9 mouse cellular contexts compared by ENCODE assay signal in genomic region chr3:152265351-152266035, GRCm38 (mm10). TPM values are rescaled to one million over a fixed set of nuclear protein-coding genes. Genes with fewer than 3 reads are reported as not detected.
A peak's percentile ranks its signal among the peaks of the same experiment; 100 is the strongest.
DNase-seq lines count a peak whose midpoint lies in the region; ATAC-seq and TF ChIP-seq lines count a peak whose summit lies in the region.
"Had no signal": no experiment of that assay in that cellular context is flagged by ENCODE, and none has a peak within 500 bp of the region (broad histone marks: within the 10 kb centered on the region; RNA-seq: fewer than 3 reads in every experiment).

No protein-coding gene starts in this region.

- H3K4me2 ChIP-seq in embryonic facial prominence, embryonic 14.5 days (ENCODE audit: low read depth, low read length) = peak overlapping the region; percentile 93
- H3K4me2 ChIP-seq in heart, embryonic 12.5 days = peak overlapping the region; percentile 77
- H3K4me2 ChIP-seq in kidney, embryonic 15.5 days = peak overlapping the region; percentile 98

- peak overlapping the region; percentile 71 for H3K27ac ChIP-seq in embryonic facial prominence, embryonic 14.5 days (replicated peaks; ENCODE audit: low read depth, low read length)
- peak overlapping the region; percentile 100 for H3K27ac ChIP-seq in heart, embryonic 12.5 days (ENCODE audit: poor library complexity, severe bottlenecking)
- H3K27ac ChIP-seq in kidney, embryonic 15.5 days = peak overlapping the region; percentile 15; the same call in 1 of the 2 replicates
- no peak overlapping the region for H3K27ac ChIP-seq in olfactory bulb, adult 2 months (ENCODE audit: insufficient read depth, low read depth, low read length)
- H3K27ac ChIP-seq: macrophage had no signal

- peak overlapping the region; percentile 59 for H3K4me3 ChIP-seq in embryonic facial prominence, embryonic 14.5 days (ENCODE audit: low read depth, low read length)
- peak overlapping the region; percentile 94 for H3K4me3 ChIP-seq in heart, embryonic 12.5 days
- peak overlapping the region; percentile 61 for H3K4me3 ChIP-seq in kidney, embryonic 15.5 days (replicated peaks)
- H3K4me3 ChIP-seq in lung, adult 2 months (replicated peaks; ENCODE audit: extremely low read depth, low read depth, low read length) = peak overlapping the region; percentile 55
- peak overlapping the region; percentile 51 for H3K4me3 ChIP-seq in olfactory bulb, adult 2 months (ENCODE audit: insufficient read depth, low read depth, low read length)

- peak; percentile 20 to 49 for DNase-seq in left cerebral cortex, adult 18-20 months (ENCODE audit: low spot score in 2 of 2)
- no peak for DNase-seq in left cerebral cortex, adult 11 months (ENCODE audit: low spot score)
- DNase-seq in embryonic facial prominence, embryonic 14.5 days (ENCODE audit: low spot score) = peak; percentile 84
- peak; percentile 71 for DNase-seq in lung, adult 2 months
- peak; percentile 59 for DNase-seq in yolk sac, embryonic 10.5 days (ENCODE audit: low spot score)

- H3K4me1 ChIP-seq in embryonic facial prominence, embryonic 14.5 days (ENCODE audit: control insufficient read depth, insufficient read depth, low read length) = peaks cover 3% of the 10 kb centered on the region; the same call in 1 of the 2 replicates
- H3K4me1 ChIP-seq in heart, embryonic 12.5 days (replicated peaks) = peaks cover 41% of the 10 kb centered on the region
- H3K4me1 ChIP-seq in kidney, embryonic 15.5 days = peaks cover 28% of the 10 kb centered on the region
- H3K4me1 ChIP-seq in lung, adult 2 months (ENCODE audit: control insufficient read depth, insufficient read depth, low read length) = peaks cover 3% of the 10 kb centered on the region; the same call in 1 of the 2 replicates
- peaks cover 14% of the 10 kb centered on the region for H3K4me1 ChIP-seq in olfactory bulb, adult 2 months (ENCODE audit: control insufficient read depth, insufficient read depth, low read length)

- ATAC-seq in embryonic facial prominence, embryonic 14.5 days (ENCODE audit: low read depth) = peak; percentile 93
- ATAC-seq in heart, embryonic 12.5 days (ENCODE audit: insufficient number of reproducible peaks, low FRiP score) = peak; percentile 85
- peak; percentile 88 for ATAC-seq in kidney, embryonic 15.5 days (replicated peaks; ENCODE audit: low FRiP score)

- peak overlapping the region; percentile 81 for H3K9ac ChIP-seq in embryonic facial prominence, embryonic 14.5 days (ENCODE audit: low read depth, low read length)
- peak overlapping the region; percentile 99 for H3K9ac ChIP-seq in heart, embryonic 12.5 days
- H3K9ac ChIP-seq in kidney, embryonic 15.5 days = peak overlapping the region; percentile 64

- peaks cover 20% of the 10 kb centered on the region for H3K27me3 ChIP-seq in embryonic facial prominence, embryonic 14.5 days (replicated peaks; ENCODE audit: control insufficient read depth, insufficient read depth, low read length)
- H3K27me3 ChIP-seq in heart, embryonic 12.5 days (replicated peaks) = no peaks in the 10 kb centered on the region
- peaks cover 58% of the 10 kb centered on the region for H3K27me3 ChIP-seq in kidney, embryonic 15.5 days

- whole genome bisulfite sequencing in embryonic facial prominence, embryonic 14.5 days = 1% methylated on average over 26 of the region's 63 CpGs
- under 1% methylated on average over 57 of the region's 63 CpGs for WGBS in heart, embryonic 12.5 days
- under 1% methylated on average over 63 of the region's 63 CpGs for WGBS in kidney, embryonic 15.5 days
- 4% methylated on average over 52 of the region's 63 CpGs for WGBS in lung, adult 2 months
- 1% methylated on average over 63 of the region's 63 CpGs for WGBS in olfactory bulb, adult 2 months

- no peak for TF ChIP-seq CTCF in lung, adult 2 months (IDR thresholded peaks at IDR 0.05; ENCODE audit: insufficient read depth, low read length)
- no peak for TF ChIP-seq CTCF in olfactory bulb, adult 2 months (IDR thresholded peaks at IDR 0.05; ENCODE audit: insufficient read depth, low read depth, low read length)

- TF ChIP-seq POLR2A in lung, adult 2 months (IDR thresholded peaks at IDR 0.05; ENCODE audit: borderline replicate concordance, extremely low read depth, low read depth, low read length) = no peak
- no peak for TF ChIP-seq POLR2A in olfactory bulb, adult 2 months (IDR thresholded peaks at IDR 0.05; ENCODE audit: insufficient read depth, low read depth, low read length)

- H3K36me3 ChIP-seq in embryonic facial prominence, embryonic 14.5 days (ENCODE audit: control insufficient read depth, insufficient read depth, low read length) = no peaks in the 10 kb centered on the region
- no peaks in the 10 kb centered on the region for H3K36me3 ChIP-seq in heart, embryonic 12.5 days
- H3K36me3 ChIP-seq in kidney, embryonic 15.5 days = no peaks in the 10 kb centered on the region

- H3K9me3 ChIP-seq in embryonic facial prominence, embryonic 14.5 days (ENCODE audit: control insufficient read depth, low read length) = no peaks in the 10 kb centered on the region
- H3K9me3 ChIP-seq in heart, embryonic 12.5 days (replicated peaks) = no peaks in the 10 kb centered on the region
- H3K9me3 ChIP-seq in kidney, embryonic 15.5 days (replicated peaks) = no peaks in the 10 kb centered on the region

RNA-seq across cellular contexts. Expression of gene Nexn, which starts 0.7 kb away (rescaled TPM):
- total RNA-seq in left cerebral cortex, adult 18-20 months (2021) = 1 to 10 TPM; 2.1 to 3.7 TPM
- 30.8 and 42.0 TPM in 2 replicates for polyA plus RNA-seq in embryonic facial prominence, embryonic 14.5 days (2014; fragmentation: Nextera tagmentation; extraction: Ambion mirVana)
- 226 and 246 TPM in 2 replicates for polyA plus RNA-seq in heart, embryonic 12.5 days (2016; fragmentation: Nextera tagmentation; extraction: Ambion mirVana)
- 11.3 and 12.4 TPM in 2 replicates for polyA plus RNA-seq in kidney, embryonic 15.5 days (2015; fragmentation: Nextera tagmentation; extraction: Ambion mirVana)
- polyA plus RNA-seq in lung, adult 2 months (2012; rRNA removed) = 0.34 and 1.1 TPM in 2 replicates
- polyA plus RNA-seq in olfactory bulb, adult 2 months (2012; ENCODE audit: insufficient read depth, insufficient read length, low replicate concordance, missing spikeins) = not detected in 2 replicates

RNA-seq across cellular contexts. Expression of gene Fubp1, which starts 55.3 kb away (rescaled TPM):
- total RNA-seq in left cerebral cortex, adult 18-20 months (2021) = 100 to 1,000 TPM; 116 to 121 TPM
- polyA plus RNA-seq in embryonic facial prominence, embryonic 14.5 days (2014; fragmentation: Nextera tagmentation; extraction: Ambion mirVana) = 199 and 200 TPM in 2 replicates
- 142 and 146 TPM in 2 replicates for polyA plus RNA-seq in heart, embryonic 12.5 days (2016; fragmentation: Nextera tagmentation; extraction: Ambion mirVana)
- polyA plus RNA-seq in kidney, embryonic 15.5 days (2015; fragmentation: Nextera tagmentation; extraction: Ambion mirVana) = 301 and 315 TPM in 2 replicates
- 59.9 and 66.2 TPM in 2 replicates for polyA plus RNA-seq in lung, adult 2 months (2012; rRNA removed)
- polyA plus RNA-seq in olfactory bulb, adult 2 months (2012; ENCODE audit: insufficient read depth, insufficient read length, low replicate concordance, missing spikeins) = 284 TPM in 1 of 2 replicates, not detected in the other

RNA-seq across cellular contexts. Expression of gene Dnajb4, which starts 55.4 kb away (rescaled TPM):
- 10 to 100 TPM; 74.9 to 82.4 TPM for total RNA-seq in left cerebral cortex, adult 18-20 months (2021)
- polyA plus RNA-seq in embryonic facial prominence, embryonic 14.5 days (2014; fragmentation: Nextera tagmentation; extraction: Ambion mirVana) = 32.6 and 36.5 TPM in 2 replicates
- polyA plus RNA-seq in heart, embryonic 12.5 days (2016; fragmentation: Nextera tagmentation; extraction: Ambion mirVana) = 53.0 and 56.3 TPM in 2 replicates
- polyA plus RNA-seq in kidney, embryonic 15.5 days (2015; fragmentation: Nextera tagmentation; extraction: Ambion mirVana) = 30.9 and 31.1 TPM in 2 replicates
- 3.8 and 8.3 TPM in 2 replicates for polyA plus RNA-seq in lung, adult 2 months (2012; rRNA removed)
- not detected in 2 replicates for polyA plus RNA-seq in olfactory bulb, adult 2 months (2012; ENCODE audit: insufficient read depth, insufficient read length, low replicate concordance, missing spikeins)
